Mouse (Mus musculus) spleen, adult 2 months (tissue): Measurements from ENCODE around the gene Gzmn. TPM values are rescaled to one million over a fixed set of nuclear protein-coding genes. Genes with fewer than 3 reads are reported as not detected.

Source experiments
- DNase-seq, 2 experiments: peaks; one replicate each; pipeline versions ENCODE4 v3.0.0 to v3.0.0-alpha.2; 2012 to 2021; ENCODE audit warnings: low spot score in 2 of 2, low read depth in 1 of 2
- H3K27ac ChIP-seq: fragments of 200-500 bp; 2 replicates; pipeline ENCODE4 v1.5.1; 2012; ENCODE audit warnings: low read length, inconsistent platforms; ENCODE audit not compliant: insufficient read depth
- H3K27me3 ChIP-seq: fragments of 200-500 bp; 2 replicates; pipeline ENCODE4 v1.6.1; 2012; ENCODE audit warnings: mild to moderate bottlenecking, moderate library complexity, low read length, inconsistent platforms; ENCODE audit not compliant: control insufficient read depth, insufficient read depth
- H3K36me3 ChIP-seq: fragments of 200-500 bp; 2 replicates; pipeline ENCODE4 v1.6.1; 2012; ENCODE audit warnings: mild to moderate bottlenecking, low read length, inconsistent platforms; ENCODE audit not compliant: control insufficient read depth, insufficient read depth
- H3K4me1 ChIP-seq: fragments of 200-500 bp; 2 replicates; pipeline ENCODE4 v1.6.1; 2011; ENCODE audit warnings: inconsistent platforms; ENCODE audit not compliant: control insufficient read depth, insufficient read depth, insufficient read length
- H3K4me3 ChIP-seq: fragments of 200-500 bp; 2 replicates; pipeline ENCODE4 v1.5.1; 2011; ENCODE audit warnings: mild to moderate bottlenecking, inconsistent platforms; ENCODE audit not compliant: insufficient read depth, insufficient read length; ENCODE audit errors: extremely low read depth
- CTCF ChIP-seq: fragments of 200-500 bp; IDR thresholded peaks from 2 replicates; pipeline ENCODE4 v1.5.1; 2011; ENCODE audit warnings: mild to moderate bottlenecking, inconsistent platforms; ENCODE audit not compliant: insufficient read depth, insufficient read length, insufficient replicate concordance; ENCODE audit errors: extremely low read depth
- POLR2A ChIP-seq: fragments of 200-500 bp; IDR thresholded peaks from 2 replicates; pipeline ENCODE4 v1.6.1; 2011; ENCODE audit warnings: low read depth, low read length, inconsistent platforms
- WGBS: fragments of 180-500 bp; shearing (Covaris S2); methylation state at CpG from one replicate; pipeline ENCODE4 v1.1.7; 2018; 5-methylcytosine and 5-hydroxymethylcytosine counted together
- polyA plus RNA-seq: library from polyadenylated mRNA; depleted of rRNA; stranded (reverse); fragments of >200 nt; gene quantifications from 2 replicates; pipeline ENCODE4 v1.2.3, GENCODE M21; 2012; rRNA removed

Gene Gzmn
- polyA plus RNA-seq, 1 experiment = not detected

DNA sequence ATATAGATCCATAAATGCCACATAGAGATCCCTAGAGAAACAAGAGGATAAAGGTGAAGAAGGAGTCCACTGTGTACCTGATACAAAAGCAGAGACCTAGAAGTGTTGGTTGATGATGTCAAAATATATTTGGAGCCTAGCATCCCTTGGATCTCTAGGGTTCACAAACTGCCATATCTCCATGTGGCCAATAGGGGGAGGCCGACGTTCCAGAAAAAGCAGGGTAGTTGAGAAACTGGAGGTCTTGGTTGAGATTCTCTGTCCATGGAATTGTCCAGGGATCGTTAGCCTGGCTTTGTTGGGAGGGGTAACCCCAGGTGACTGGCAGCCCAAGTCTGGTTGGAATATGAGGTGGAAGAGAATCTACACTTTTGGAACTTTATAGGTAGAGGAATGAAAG, 46.1 kb downstream of the Gzmn start:
- no peak overlapping the region for H3K27ac ChIP-seq
- H3K4me3 ChIP-seq = no peak overlapping the region
- 54% methylated on average over 3 of the region's 3 CpGs for WGBS
- DNase-seq = no peak
- H3K36me3 ChIP-seq = no peaks in the 10 kb centered on the region
- TF ChIP-seq CTCF (no peak), POLR2A (no peak)
- H3K4me1 ChIP-seq = no peaks in the 10 kb centered on the region
- no peaks in the 10 kb centered on the region for H3K27me3 ChIP-seq

DNA sequence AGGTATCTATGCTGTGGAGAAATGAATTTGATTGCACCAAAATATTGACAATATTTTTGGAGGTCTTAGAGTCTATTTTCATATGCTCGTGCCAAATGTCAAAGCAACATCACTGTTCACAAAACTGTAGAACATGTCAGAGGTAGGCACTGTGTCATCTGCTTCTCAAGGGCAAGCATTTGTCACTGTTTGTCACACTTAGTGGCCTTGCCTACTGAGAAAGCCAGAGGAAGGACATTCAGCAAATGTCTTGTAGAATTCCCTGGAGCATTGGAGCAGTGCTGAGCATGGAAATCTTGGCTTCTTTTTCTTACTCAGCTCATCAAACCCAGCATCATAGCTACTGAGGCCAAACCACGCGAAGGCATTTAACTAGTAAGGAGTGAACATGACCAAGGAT, 50.9 kb downstream of the Gzmn start:
- Histone ChIP-seq H3K36me3 (no peaks in the 10 kb centered on the region), H3K4me3 (no peak overlapping the region), H3K27ac (no peak overlapping the region), H3K4me1 (no peaks in the 10 kb centered on the region), H3K27me3 (no peaks in the 10 kb centered on the region)
- TF ChIP-seq POLR2A (no peak), CTCF (no peak)
- no peak for DNase-seq
- WGBS = 88% methylated on average over 3 of the region's 3 CpGs

DNA sequence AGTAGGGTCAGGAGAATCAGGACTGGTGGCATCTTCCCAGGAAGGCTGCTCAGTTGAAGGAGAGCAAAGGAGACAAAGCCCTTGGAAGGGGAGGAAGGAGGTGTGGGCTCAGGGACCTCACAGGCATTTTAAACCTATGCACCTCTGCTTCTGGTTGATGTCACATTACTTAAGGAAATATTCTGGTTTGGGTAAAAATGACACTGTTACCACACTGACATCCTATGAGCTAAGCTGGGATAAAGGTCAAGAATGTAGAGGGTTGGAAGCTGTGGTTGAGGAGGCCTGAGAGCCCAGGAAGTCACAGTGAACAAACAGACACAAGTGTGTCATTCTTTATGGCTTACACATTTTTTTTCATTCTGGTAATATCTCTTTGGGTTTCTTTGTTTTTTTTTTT, 53.9 kb downstream of the Gzmn start, which contains the start of gene Gzme:
TSS of gene Gzme (minus strand) at position 101 of the 400 bp plus-strand sequence.
- no peak for DNase-seq
- H3K36me3 ChIP-seq = no peaks in the 10 kb centered on the region
- H3K4me3 ChIP-seq = no peak within 1 kb of the TSS
- no peaks in the 10 kb centered on the region; the same call in 1 of the 2 replicates for H3K27me3 ChIP-seq
- H3K27ac ChIP-seq = no peak within 1 kb of the TSS
- H3K4me1 ChIP-seq = no peaks in the 10 kb centered on the region
- no peak for TF ChIP-seq CTCF
- TF ChIP-seq POLR2A = no peak

Other genes starting within 250 kb of the Gzmn start
- gene Cma1, start 229.9 kb downstream of the Gzmn start, polyA plus RNA-seq = 1.0 and 1.4 TPM in 2 replicates
- not detected in 2 replicates for gene Cma2, start 223.6 kb downstream of the Gzmn start, polyA plus RNA-seq
- 0.18 and 0.26 TPM in 2 replicates for gene Mcpt1, start 156.6 kb downstream of the Gzmn start, polyA plus RNA-seq
- gene Mcpt9, start 144.1 kb downstream of the Gzmn start, polyA plus RNA-seq = not detected in 2 replicates
- gene Mcpt2, start 132.6 kb downstream of the Gzmn start, polyA plus RNA-seq = 0.12 TPM in 1 of 2 replicates, not detected in the other
- gene Mcpt4, start 112.3 kb downstream of the Gzmn start, polyA plus RNA-seq = 0.23 TPM in 2 replicates
- gene Mcpt8, start 89.3 kb downstream of the Gzmn start, polyA plus RNA-seq = 0.31 and 0.34 TPM in 2 replicates
- gene Ctsg, start 72.0 kb downstream of the Gzmn start, polyA plus RNA-seq = 1.7 and 2.0 TPM in 2 replicates
- gene Gzme, start 54.0 kb downstream of the Gzmn start, polyA plus RNA-seq = not detected in 2 replicates
- gene Gzmd, start 42.0 kb downstream of the Gzmn start, polyA plus RNA-seq = not detected in 2 replicates
- gene Gzmg, start 15.0 kb downstream of the Gzmn start, polyA plus RNA-seq = not detected in 2 replicates
- gene Gzmf, start 36.8 kb upstream of the Gzmn start, polyA plus RNA-seq = not detected in 2 replicates
- gene Gzmc, start 60.1 kb upstream of the Gzmn start, polyA plus RNA-seq = not detected in 2 replicates
- 2.6 and 2.7 TPM in 2 replicates for gene Gzmb, start 87.7 kb upstream of the Gzmn start, polyA plus RNA-seq
- not detected in 2 replicates for gene Atp12a, start 190.5 kb upstream of the Gzmn start, polyA plus RNA-seq
- 0.02 and 0.04 TPM in 2 replicates for gene Rnf17, start 228.0 kb upstream of the Gzmn start, polyA plus RNA-seq